Mouse (Mus musculus): ENCODE data around the gene Entpd1.

- TF ChIP-seq CTCF (conservative IDR thresholded peaks at IDR 0.05; ENCODE audit: insufficient read depth, insufficient read length, low read depth, low read length): no peak
- no peak for TF ChIP-seq POLR2A (IDR thresholded peaks at IDR 0.05; ENCODE audit: low read depth, low read length)
These were observed 31.7 kb downstream of the Entpd1 start for GRCm38 (mm10) chr19:40643846-40644245.

Data from kidney, adult 2 months (tissue).